Mouse (Mus musculus): Measurements from ENCODE around the gene Olig2.

The Olig2 gene

DNA sequence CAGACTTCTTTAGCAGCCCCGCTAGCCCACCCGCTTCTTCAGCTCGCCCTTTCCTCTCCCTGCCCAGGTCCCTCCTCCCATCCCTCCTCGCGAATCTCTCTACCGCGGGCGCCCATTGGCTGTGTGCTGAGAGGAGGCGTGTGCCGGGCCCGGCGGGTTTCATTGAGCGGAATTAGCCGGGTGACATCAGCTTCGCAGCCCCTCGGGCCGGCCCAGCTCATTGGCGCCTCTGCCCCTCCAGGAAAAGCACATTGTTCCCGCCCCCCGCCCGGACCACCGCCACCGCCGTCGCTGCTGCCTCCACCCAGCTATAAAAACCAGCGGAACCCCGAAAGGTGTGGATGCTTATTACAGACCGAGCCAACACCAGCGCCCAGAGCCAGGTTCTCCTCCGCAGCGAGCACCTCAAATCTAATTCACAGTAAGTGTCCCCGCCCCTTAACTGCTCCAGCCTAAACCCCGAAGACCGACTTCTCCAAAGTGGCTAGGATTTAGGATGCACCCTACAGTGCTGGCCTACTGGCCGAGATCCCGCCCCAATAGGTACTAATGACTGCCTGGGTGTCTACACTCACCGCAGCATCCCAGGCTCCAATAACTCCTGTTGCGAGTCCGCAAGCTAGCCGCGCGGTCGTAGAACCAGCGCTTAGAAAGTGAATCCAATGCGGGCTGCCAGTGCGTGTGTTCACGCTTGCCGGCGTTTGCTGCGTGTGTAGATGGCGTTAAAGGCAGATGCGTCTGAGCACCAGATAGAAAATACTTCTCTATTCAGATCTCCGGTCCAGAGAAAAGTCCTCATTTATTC, at the start of gene Olig2:
Gene Olig2, plus strand, starts transcription at position 225 of the 805 bp plus-strand sequence.
- no peak for DNase-seq (ENCODE audit: low read depth, low spot score)

DNA sequence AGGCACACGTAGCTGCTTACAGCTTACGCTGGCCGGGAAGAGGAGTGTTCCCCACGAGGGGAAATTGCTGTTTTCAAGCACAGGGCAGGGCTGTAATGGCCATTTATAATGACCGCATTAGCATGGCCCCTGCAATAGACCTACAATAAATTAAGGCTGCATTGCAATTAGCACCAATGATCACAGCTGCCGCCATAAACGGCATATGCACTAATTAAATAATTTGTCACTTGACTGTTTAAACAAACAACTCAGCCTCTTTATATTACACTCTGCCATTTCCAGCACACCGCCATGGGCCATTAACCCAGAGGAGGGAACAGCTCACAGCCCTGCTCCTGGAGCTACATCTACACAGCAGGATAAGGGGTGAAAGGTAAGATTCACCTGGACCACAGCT, 49.4 kb upstream of the Olig2 start:
- DNase-seq (ENCODE audit: low read depth, low spot score): no peak

DNA sequence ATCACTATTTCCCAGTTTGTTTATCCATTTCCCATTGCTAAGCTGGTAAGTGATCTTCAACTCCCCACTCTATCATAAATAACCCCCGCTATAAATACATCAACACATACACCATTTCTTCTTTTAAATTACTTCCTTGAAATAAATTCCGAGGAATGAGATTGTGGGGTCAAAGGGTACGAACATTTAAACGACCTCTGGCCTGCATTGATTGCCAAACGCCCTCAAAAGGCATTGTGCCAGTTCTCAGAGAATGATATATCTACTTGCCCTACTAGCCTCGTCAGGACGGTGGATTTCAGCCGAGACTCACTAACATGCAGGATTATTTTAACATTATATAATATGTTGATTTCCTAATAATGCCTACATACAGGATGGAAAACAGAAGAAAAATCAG, 38.2 kb upstream of the Olig2 start:
- DNase-seq (ENCODE audit: low read depth, low spot score): no peak

DNA sequence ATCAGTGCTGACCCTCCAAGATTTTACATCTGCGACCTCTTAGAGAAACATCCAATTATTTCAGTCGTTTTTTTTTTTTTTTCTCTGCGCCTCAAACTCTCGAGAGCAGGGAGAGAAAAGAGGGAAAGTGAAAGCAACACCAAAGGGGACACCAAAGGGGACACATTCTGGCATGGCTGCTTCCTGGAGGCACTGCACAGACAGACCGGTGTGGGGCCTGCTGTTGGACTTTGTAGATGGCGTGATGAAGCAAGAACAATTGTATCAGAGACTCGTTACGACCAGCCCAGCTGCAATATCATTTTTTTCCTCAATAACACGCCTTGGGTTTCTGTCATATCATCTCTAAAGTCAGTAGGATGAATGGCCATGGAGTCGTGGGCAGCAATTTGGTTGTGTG, 37.6 kb upstream of the Olig2 start:
- DNase-seq (ENCODE audit: low read depth, low spot score): no peak

DNA sequence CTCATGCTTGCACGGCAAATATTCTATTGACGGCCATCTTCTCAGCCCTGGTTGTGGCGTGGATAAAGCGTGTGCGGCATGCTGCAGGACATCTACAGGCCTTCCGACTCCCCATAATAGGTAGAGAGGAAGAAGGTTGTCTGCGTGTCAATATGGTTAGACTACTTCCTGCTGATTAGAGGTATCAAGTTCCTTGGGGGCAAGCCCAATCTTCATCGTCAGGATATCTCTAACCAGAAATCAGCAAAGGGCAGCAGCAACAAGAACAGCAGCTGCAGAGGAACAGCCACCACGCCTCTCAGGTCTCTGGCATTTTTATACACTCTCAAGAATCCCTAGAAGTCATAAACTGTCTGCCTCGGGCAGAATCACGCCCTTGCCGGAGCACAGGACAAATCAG, 37.0 kb upstream of the Olig2 start:
- no peak for DNase-seq (ENCODE audit: low read depth, low spot score)

DNA sequence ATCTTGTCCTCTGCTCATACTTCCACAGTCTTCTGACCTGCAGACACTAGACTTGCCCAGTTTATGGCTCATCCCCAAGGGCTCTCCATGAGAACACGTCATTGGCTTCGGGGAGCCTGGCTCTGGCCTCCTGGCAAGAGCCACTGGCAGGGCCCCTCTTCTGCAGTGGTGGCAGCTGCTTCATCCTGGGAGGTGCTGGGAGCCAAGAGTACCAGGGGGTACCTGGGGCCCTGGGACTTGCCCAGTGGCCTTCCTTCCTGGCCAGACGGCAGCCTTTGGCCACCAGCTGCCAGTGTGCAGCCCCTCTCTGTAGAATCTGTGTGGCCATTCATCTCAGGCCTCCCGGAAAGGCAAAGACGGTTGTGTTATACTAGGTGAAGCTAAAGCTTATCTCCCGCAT, 34.0 kb upstream of the Olig2 start:
- no peak for DNase-seq (ENCODE audit: low read depth, low spot score)

DNA sequence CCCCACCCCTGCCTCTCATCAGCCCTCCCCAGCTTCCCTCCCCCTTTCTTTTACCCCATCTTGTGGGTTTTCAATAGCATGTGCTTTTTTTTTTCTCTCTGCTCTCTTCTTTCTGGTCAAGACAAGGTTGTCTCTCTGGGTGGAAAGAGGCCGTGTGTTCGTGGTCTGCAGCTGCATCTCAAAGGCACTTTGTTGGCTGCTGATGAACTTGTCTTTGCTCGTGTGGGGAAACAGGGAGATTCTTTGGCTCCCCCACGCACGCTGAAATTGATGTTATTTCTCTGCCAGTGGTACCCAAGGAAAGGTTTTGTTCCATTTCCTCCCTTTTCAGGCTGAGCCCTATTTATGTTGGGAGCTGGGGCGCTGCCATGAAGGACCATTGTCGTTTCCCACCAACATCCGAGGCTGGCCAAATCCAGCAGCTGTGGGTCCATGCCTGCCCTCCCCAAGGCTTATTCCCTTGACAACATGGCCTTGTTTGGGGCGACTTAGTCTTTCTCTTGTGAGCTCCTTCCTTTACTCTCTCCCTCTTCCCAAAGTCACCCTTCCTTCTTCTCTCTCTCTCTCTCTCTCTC, 33.5 kb upstream of the Olig2 start:
- DNase-seq (ENCODE audit: low read depth, low spot score): no peak

DNA sequence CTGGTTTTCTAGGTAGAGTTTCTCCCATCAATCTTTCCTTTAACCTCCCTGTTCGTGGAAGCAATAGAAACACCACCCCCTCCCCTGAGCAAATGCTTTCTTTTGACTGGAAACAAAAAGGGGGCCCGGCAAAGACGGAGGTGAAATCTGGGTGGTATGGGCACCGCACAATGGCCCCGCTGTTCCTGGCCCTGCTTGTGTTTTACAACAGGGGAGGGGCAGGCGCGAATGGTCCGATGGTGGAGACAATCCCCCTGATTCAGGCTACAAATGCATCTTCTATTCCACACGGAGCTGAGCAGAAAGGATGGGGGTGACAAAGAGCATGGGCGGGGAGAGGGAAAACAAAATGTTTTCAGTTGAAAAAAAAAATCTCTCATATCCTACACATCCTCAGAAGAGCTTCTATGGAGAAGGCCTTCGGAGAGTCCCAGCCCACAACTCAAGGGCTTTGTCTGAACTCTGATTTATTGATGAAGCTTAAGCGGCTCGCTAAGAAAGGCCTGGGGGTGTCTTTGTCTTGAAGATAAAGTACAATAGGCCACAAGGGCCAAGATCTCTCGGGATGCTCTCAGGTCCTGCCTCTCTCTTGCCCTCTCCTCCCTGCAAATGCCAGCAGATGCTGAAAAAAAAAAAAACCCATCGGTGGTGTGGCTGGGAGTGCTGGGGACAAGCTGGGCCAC, 32.4 kb upstream of the Olig2 start:
- no peak for DNase-seq (ENCODE audit: low read depth, low spot score)

DNA sequence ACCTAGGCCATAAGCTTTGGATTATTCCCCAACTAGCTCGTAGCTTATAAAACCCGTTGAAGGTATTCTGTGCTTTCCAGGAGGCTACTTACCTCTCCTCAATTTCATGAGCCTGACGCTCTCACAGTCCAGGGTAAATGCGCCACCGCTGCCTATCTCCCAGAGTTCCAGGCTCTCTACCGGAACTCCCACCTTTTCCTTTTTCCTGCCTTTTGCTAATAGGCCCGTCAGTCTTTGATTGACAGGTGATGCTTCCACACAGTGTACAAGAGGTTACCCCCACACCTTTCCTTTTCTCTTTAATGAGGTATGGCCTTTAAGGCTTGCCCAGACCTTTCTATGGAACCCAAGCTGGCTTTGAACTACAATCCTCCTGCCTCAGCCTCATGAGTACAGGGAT, 25.4 kb upstream of the Olig2 start:
- no peak for DNase-seq (ENCODE audit: low read depth, low spot score)

DNA sequence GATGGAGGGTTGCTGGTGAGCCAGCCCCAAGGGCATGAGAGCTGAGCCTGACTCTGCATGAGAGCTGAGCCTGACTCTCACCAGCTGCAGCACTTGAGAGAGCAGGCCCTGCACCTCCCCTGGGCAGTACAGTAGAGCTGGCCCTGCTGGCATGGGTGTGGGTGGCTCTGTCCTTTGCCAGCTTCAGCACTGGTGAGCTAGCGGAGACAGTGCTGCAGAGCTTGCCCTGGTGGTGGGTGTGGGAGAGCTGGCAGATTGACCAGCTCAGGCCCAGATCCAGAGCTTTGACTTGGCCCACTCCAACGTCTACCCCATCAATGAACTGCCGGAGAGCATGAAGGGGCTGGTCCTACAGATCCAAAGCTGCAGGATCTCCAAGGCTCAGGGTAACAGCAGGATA, 22.3 kb upstream of the Olig2 start:
- no peak for DNase-seq (ENCODE audit: low read depth, low spot score)

DNA sequence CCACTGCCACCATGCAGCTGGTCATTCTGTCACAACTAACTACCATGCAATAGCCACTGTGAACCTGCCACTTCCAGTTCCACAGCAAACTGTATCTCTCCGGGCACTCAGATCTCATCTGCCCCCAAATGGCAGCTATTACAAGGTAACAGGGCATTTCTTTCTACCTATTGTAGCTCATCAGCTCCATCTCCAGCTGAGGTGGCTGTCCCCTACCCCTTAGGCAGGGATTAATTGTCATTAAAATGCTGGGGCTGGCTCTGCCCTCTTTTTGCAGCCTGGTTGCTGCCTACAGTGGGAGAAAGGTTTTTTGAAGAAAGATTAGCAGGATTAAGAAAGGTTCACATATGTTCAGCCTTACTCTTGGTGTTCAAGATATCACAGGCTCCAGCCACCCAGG, 18.9 kb upstream of the Olig2 start:
- no peak for DNase-seq (ENCODE audit: low read depth, low spot score)

DNA sequence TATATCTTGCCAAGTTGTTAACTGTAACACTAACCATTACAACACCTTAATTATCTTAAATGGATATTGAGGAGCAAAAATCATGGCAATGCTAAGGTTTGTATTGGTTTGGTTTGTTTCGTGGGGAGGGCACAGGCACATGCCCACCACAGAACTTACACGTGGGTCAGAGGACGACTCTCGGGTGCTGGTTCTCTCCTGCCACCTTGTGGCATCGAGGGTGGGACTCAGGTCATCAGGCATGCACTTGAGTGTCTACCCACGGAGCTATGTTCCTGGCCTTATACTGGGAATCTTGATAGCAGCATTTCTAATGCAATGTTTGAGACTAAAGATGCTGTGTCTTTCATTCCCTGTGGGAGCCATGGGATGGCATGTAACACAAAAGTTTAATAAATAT, 8.2 kb upstream of the Olig2 start:
- no peak for DNase-seq (ENCODE audit: low read depth, low spot score)

DNA sequence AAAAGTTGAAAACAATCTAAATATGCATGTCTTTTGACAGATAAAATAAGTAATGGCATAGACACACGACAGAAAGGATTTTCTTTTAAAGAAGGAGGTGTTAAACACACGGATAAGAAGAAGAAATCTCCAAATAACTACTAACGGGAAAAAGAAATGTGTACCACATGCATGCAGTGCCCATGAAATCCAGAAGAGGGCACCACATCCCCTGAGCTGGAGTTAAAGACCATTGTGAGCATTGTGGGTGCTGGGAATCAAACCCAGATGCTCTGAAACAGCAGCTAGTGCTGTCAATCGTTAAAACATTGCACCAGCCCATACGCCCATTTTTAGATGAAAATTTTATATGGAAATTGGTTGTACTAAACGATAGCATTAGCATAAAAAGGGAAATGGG, 7.3 kb upstream of the Olig2 start:
- DNase-seq (ENCODE audit: low read depth, low spot score): no peak

DNA sequence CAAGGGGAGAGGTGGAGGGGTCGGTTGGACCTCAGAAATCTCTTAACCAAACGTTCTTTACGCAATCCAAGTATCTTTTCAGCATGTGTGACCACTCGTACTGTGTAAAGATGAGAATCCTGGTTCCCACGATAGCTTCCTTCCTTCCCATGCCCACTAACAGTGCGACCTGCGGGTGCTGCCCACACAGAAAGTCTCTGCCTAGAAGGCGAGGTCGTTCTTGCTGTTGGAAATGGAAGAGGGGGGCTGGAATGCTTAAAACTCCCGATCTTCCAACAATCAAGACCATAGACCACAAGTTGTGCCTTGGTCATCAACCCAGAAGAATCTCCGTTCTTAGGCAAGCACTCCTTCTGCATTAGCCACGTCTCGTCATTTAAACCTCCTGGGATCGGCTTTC, 6.0 kb upstream of the Olig2 start:
- DNase-seq (ENCODE audit: low read depth, low spot score): no peak

DNA sequence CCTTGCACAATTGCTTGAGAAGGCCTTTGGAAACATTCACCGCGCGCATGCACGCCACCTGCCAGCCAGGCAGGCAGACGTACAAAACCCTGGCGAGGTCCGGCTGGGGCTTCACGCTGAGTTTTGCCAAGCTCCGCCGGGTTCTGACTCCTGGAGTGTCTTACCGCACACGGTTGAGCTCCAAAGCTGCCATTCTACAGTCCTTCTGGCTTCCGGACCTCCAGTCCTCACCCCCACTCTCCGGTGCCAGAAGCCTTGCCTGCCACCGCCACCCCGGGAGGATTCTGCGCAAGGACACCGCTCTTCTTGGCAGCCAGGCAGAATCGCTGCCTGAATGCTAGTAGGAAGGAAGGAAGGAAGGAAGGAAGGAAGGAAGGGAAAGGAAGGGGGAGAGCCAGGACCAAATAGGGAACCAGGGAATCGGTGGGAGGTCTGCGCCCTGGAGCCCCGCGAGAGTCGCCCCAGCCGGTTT, 3.0 kb upstream of the Olig2 start:
- no peak for DNase-seq (ENCODE audit: low read depth, low spot score)

DNA sequence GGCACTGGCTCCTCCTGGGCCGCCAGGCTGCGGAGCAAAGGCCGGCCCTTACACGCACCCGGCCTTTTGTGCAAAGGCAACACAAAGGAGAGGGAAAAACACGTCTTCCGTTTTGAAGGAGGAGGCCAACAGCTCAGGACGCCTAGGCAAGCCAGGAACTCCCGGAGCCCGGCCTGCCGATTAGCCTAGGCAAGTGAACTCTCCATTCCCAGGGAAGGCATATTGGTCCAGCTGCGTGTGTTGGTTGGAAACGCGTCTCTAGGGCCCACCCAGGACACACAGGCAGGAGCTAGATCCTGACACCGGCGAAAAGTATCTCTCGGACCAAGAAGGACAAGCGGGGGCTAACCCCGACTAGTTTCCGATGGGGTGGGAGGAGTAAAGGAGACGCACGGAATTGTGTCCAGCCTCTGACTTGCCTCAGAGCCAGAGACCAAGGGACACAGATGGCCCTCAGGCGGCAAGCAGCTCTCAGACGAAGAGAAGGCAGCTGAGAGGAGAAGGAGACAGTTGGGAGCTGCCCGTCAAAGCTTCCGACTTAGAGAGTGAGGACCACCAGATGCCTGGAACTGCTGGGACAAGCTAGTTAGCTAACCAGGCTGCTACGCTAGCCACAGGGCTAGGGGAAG, 2.5 kb upstream of the Olig2 start:
- DNase-seq (ENCODE audit: low read depth, low spot score): no peak

DNA sequence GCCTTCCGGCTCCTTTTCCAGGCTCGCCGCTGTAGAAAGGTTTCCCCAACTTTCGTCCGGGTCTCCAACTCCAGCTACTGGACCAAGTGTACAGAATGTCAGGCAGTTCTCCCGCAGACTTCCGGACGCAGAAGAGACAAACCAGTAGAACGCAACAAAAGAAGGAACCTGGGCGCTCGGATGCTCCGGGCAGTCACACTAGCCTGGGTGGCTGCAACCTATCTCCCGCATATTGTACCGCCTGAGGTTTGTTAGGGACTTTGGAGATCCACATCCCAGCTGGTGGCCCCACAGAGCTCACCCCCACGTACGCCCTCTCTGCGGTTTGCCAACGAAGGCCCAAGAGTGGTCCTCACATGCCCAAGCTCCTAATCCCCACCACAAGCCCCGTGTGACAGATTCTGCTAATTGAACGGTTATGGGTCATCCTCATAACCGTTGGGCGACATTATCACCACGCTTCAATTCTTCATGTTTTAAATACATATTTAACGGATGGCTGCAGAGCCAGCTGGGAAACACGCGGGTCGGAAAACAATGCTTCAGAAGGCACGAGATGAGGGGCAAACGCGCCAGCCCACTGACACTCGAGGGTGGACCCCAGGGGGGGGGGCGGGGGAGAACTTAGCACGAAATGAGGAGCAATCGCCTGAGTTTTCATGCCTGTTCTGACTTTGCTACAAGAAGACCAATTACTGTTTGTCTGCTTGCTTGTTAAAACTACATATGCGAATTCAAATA, 1.8 kb upstream of the Olig2 start:
- DNase-seq (ENCODE audit: low read depth, low spot score): no peak

DNA sequence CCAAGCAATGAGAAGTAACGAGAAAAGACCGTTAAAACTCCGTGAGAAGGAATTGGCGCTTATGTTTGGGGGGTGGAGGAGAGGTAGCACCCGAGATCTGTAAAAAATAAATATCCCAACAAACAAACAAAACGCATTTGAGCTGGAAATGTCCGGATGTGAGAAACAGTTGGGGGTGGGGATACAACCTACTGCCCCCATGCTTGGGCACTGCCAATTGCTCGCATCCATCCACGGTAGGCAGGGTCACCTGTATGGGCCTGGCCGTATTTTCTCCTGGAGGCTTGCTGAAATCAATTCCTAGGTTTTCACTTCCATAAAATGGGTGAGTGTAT, 1.2 kb upstream of the Olig2 start:
- no peak for DNase-seq (ENCODE audit: low read depth, low spot score)

DNA sequence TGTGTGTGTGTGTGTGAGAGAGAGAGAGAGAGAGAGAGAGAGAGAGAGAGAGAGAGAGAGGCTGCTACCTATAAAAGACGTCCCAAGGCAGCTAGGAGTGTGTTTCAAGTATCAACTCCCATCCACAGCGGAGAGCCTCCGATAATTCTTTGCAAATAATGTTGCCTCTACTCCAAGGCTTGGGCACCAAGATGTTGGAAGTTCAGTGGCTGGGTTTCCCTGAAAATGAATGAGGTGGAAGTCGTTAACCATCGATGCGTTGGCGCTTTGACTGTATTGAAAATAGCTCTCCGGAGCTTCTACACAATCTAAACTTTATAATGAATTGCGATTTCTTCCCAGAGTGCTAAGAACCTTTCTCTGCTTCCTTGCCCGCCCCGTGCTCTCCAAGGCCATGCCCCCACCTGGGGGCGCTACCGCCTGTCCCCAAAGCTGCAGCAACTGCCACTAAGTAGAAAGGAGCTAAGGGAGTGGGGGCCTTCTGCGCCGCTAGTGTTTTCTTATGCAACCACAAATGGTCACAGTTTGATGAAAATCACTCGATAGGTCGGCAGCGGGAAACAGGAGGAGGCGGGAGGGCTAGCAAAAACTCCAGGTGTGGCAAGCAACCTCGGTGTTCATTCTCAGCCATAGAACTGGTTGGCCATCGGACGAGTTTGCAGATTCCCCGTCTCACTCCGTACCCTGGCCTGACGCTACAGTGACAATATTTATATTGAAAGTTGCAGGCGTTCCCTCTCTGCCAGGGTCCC, 600 bp upstream of the Olig2 start:
- DNase-seq (ENCODE audit: low read depth, low spot score): no peak

DNA sequence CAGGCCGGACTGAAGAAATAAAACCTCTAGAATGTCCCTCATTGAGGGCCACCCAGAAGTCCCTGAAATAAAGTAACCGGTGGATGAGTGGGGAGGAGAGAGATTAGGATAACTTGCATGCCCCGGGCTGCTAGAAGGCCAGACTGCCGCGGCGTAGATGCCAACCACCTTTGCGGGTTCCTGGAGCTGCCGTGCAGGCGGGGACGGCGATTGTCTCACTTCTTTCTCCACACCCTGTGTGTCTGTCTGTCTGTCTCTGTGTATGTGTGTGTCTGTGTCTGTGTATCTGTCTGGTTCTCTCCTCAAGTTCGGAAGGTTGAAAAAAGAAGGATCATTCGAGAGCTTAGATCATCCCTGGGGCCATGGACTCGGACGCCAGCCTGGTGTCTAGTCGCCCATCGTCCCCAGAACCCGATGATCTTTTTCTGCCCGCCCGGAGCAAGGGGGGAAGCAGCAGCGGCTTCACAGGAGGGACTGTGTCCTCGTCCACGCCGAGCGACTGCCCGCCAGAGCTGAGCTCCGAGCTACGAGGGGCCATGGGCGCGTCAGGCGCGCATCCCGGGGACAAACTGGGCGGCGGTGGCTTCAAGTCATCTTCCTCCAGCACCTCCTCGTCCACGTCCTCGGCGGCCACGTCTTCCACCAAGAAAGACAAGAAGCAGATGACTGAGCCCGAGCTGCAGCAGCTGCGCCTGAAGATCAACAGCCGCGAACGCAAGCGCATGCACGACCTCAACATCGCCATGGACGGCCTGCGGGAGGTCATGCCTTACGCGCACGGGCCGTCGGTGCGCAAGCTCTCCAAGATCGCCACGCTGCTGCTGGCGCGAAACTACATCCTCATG, 1.0 kb downstream of the Olig2 start:
- no peak for DNase-seq (ENCODE audit: low read depth, low spot score)

All from skeletal muscle tissue, adult 2 months (tissue).